Mouse (Mus musculus) heart, embryonic 15.5 days (tissue): ENCODE results near the gene 1110008P14Rik. TPM values are rescaled to one million over a fixed set of nuclear protein-coding genes. Genes with fewer than 3 reads are reported as not detected.

Source experiments
- ATAC-seq: fragments of 200-750 bp; cut with Nextera tagmentation; replicated peaks from 2 replicates; pipeline ENCODE4 v1.8.0; 2017; ENCODE audit warnings: low read depth, moderate TSS enrichment; ENCODE audit not compliant: insufficient number of reproducible peaks, insufficient read depth, low FRiP score
- H3K27ac ChIP-seq: fragments of 300-500 bp; sonication (generic); 2 replicates; pipeline ENCODE4 v1.5.1; 2015; ENCODE audit warnings: mild to moderate bottlenecking, inconsistent platforms
- H3K27me3 ChIP-seq: fragments of 300-500 bp; sonication (generic); 2 replicates; pipeline ENCODE4 v1.6.1; 2015; ENCODE audit warnings: inconsistent platforms
- H3K36me3 ChIP-seq: fragments of 300-500 bp; sonication (generic); 2 replicates; pipeline ENCODE4 v1.6.1; 2015; ENCODE audit warnings: mild to moderate bottlenecking, inconsistent platforms
- H3K4me1 ChIP-seq: fragments of 300-500 bp; sonication (generic); replicated peaks from 2 replicates; pipeline ENCODE4 v1.6.1; 2015; ENCODE audit warnings: inconsistent platforms
- H3K4me2 ChIP-seq: fragments of 300-500 bp; sonication (generic); 2 replicates; pipeline ENCODE4 v1.6.1; 2015; ENCODE audit warnings: inconsistent platforms, mild to moderate bottlenecking, moderate library complexity
- H3K4me3 ChIP-seq: fragments of 300-500 bp; sonication (generic); 2 replicates; pipeline ENCODE4 v1.5.1; 2015; ENCODE audit warnings: mild to moderate bottlenecking, inconsistent platforms
- H3K9ac ChIP-seq: fragments of 300-500 bp; sonication (generic); 2 replicates; pipeline ENCODE4 v1.6.1; 2015; ENCODE audit warnings: mild to moderate bottlenecking, inconsistent platforms
- H3K9me3 ChIP-seq: fragments of 300-500 bp; sonication (generic); replicated peaks from 2 replicates; pipeline ENCODE4 v1.6.1; 2016; ENCODE audit warnings: inconsistent platforms
- WGBS: fragments of 180-500 bp; shearing (Covaris S2); methylation state at CpG from one replicate; pipeline ENCODE4 v1.1.7; 2015; ENCODE audit warnings: mixed read lengths; 5-methylcytosine and 5-hydroxymethylcytosine counted together
- polyA plus RNA-seq: library from polyadenylated mRNA; unstranded; fragments of >200 nt; fragmentation: Nextera tagmentation; extraction: Ambion mirVana; gene quantifications from 2 replicates; pipeline ENCODE4 v1.2.1, GENCODE M21; 2015

1110008P14Rik gene
- polyA plus RNA-seq, 1 experiment from 2014 or later, result 46.0 TPM

DNA sequence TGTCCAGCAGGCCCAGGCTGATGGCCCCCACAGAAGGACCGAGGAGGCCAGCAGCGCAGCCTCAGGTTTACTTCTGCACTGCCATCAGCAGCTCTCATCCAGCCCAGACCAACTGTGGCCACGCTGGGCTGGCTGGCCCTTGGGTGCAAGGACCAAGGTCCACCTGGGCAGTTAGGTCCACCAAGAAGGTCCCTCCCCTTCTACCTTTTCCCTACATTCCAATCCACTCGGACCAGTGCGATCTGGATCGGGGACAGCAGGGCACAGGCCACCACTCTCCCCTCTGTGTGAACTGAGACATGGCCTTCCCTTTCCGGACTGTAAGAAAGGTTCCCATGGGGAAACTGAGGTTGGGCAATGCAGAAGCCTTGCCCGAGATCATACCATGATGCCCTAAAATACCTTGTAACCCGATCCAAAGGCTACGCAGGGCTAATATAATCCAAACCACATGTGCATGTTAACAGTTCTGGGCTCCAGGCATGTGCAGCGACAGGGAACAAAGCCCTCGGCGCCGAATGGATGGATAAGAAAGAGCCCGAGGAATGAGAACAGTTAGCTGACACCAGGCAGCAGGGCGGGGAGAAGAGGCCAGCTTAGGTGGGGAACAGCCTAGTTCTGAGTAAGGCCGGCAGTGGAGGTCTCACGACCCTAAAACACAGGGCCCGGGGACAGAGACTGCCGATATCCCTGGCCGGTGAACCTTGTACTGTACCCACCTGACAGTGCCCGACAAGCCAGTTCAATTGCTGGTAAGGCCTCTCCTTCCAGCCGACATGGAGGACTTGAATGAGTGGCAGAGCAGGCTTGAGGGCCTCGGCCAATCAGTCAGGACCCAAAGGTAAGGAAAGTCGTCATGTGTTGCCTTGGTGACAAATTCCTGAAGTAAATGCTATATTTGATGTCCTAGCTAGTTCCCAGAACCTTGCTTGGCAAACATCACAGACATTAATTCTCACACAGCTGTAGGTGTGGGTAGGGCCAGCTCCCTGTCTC, 27.0 kb upstream of the 1110008P14Rik start:
- H3K9me3 ChIP-seq, result no peaks in the 10 kb centered on the region
- ATAC-seq, result no peak
- no peak overlapping the region for H3K27ac ChIP-seq
- no peak overlapping the region for H3K4me3 ChIP-seq
- no peak overlapping the region for H3K9ac ChIP-seq
- H3K4me2 ChIP-seq, result no peak overlapping the region
- no peaks in the 10 kb centered on the region for H3K36me3 ChIP-seq
- no peaks in the 10 kb centered on the region for H3K27me3 ChIP-seq
- WGBS, result 60% methylated on average over 25 of the region's 25 CpGs
- no peaks in the 10 kb centered on the region for H3K4me1 ChIP-seq

DNA sequence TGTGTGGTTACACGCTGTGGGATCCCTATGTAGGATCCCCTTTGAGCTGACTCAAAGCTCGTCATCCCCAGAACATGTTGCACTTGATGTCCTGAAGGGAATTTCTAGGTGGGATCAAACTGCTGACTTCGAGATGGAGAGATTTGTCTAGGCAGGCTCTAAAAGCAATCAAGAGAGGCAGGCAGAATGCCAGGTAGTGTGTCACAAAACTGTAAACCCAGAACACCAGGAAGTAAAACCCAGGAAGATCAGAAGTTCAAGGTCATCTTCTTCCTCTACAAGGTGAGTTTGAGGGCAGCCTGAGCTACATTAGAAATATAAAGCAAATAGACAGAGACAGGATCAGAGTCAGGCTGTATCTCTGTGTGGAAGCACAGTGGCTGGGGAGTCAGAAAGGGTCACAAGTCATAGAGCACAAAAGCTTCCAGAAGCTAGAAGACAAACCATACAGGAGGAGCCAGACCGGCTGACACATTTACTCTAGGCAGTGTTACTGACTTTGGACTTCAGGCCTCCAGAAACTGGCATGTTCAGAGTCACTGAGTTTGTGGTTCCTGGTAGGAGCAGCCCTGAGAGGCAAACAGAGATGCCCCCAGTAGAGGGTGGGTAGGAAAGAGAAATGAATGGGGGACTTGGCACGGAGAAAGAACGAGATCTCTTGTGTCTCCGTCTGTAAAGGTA, 25.5 kb upstream of the 1110008P14Rik start:
- Histone ChIP-seq H3K9ac (no peak overlapping the region), H3K27ac (no peak overlapping the region), H3K4me3 (no peak overlapping the region), H3K4me2 (no peak overlapping the region), H3K36me3 (peaks cover 1% of the 10 kb centered on the region; the same call in 1 of the 2 replicates), H3K9me3 (no peaks in the 10 kb centered on the region), H3K27me3 (no peaks in the 10 kb centered on the region), H3K4me1 (no peaks in the 10 kb centered on the region)
- WGBS, result 73% methylated on average over 7 of the region's 7 CpGs
- no peak for ATAC-seq

DNA sequence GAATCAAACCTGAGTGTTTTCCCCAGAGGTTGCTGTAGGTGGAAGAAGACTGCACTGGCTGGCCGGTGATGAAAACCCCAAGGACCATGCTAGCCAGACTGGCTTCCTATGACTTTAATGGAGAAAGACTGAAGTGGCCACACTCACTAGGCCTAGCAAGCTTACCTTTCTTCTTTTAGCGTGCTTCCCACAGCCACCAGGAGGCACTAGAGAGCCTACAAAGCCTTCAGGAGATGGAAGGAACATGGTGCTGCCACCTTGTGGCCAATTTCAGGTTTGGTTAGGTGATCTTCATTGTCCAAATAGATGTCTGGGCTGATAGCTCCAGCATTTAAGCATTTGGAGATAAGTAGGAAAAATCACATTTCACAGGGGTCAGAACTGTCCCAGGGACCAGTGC, 22.9 kb upstream of the 1110008P14Rik start:
- Histone ChIP-seq H3K9me3 (no peaks in the 10 kb centered on the region), H3K27me3 (no peaks in the 10 kb centered on the region), H3K36me3 (peaks cover 24% of the 10 kb centered on the region; the same call in 1 of the 2 replicates), H3K9ac (no peak overlapping the region), H3K27ac (no peak overlapping the region), H3K4me1 (no peaks in the 10 kb centered on the region), H3K4me3 (no peak overlapping the region), H3K4me2 (no peak overlapping the region)
- peak; percentile 31; the same call in 1 of the 2 replicates for ATAC-seq
- WGBS, result 19% methylated on average over 2 of the region's 2 CpGs

DNA sequence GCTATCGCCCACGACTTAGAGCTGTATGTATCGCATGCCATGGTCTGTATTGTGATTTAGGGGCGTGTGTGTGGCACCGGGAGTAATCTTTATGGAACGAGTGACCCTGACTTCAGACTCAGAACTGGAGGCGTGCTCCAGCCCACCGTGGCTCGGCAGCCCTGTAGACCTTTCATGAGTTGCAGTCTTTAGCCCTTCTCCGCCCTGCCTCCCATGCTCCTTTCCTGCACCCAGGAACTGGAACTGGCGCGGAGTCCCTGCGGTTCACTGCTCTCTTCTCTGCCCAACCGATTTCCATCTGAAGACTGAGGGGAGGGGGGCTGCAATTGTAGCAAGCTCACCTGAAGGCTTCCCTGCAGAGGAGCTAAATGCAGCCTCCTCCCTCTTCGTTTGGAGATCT, 15.0 kb upstream of the 1110008P14Rik start:
- peaks cover 29% of the 10 kb centered on the region for H3K4me1 ChIP-seq
- H3K9ac ChIP-seq, result peak overlapping the region; percentile 92
- no peaks in the 10 kb centered on the region for H3K9me3 ChIP-seq
- H3K27ac ChIP-seq, result peak overlapping the region; percentile 94
- ATAC-seq, result no peak
- H3K36me3 ChIP-seq, result peaks cover 21% of the 10 kb centered on the region; the same call in 1 of the 2 replicates
- no peaks in the 10 kb centered on the region for H3K27me3 ChIP-seq
- H3K4me2 ChIP-seq, result peak overlapping the region; percentile 96
- 0% methylated on average over 15 of the region's 15 CpGs for WGBS
- peak overlapping the region; percentile 79 for H3K4me3 ChIP-seq

DNA sequence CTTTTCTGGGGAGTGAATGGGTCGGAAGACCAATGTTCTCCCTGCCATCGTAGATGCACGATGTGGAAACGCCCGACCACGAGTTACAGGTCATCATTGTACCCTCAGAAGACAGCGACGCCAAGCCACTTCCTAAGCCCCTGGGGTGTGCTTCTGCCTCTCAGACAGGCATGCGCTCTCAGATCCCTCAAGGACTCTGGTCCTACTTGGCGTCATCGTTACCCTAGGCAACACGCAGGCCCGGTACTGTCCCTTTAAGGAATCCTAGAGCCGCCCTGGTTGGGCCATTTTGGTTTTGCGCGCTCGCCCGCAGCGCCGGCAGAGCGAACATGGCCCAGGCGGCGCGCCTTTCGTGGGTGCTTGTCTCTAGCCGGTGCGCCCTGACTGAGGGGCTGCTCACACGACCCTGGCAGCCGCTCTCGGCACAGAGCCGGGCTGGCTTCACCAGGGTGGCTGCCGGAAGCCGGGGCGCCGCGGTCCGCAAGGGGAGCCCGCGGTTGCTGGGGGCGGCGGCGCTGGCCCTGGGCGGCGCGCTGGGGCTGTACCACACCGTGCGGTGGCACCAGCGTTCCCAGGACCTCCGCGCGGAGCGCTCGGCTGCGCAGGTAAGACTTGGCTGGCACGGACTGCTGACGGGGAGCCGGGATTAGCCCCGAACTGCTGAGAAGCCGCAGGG, 14.3 kb upstream of the 1110008P14Rik start:
- H3K9ac ChIP-seq, result peak overlapping the region; percentile 92
- H3K4me2 ChIP-seq, result peak overlapping the region; percentile 96
- peak overlapping the region; percentile 94 for H3K27ac ChIP-seq
- peak; percentile 93 for ATAC-seq
- peak overlapping the region; percentile 79 for H3K4me3 ChIP-seq
- no peaks in the 10 kb centered on the region for H3K27me3 ChIP-seq
- WGBS, result under 1% methylated on average over 59 of the region's 59 CpGs
- peaks cover 16% of the 10 kb centered on the region; the same call in 1 of the 2 replicates for H3K36me3 ChIP-seq
- H3K4me1 ChIP-seq, result peaks cover 29% of the 10 kb centered on the region
- no peaks in the 10 kb centered on the region for H3K9me3 ChIP-seq

DNA sequence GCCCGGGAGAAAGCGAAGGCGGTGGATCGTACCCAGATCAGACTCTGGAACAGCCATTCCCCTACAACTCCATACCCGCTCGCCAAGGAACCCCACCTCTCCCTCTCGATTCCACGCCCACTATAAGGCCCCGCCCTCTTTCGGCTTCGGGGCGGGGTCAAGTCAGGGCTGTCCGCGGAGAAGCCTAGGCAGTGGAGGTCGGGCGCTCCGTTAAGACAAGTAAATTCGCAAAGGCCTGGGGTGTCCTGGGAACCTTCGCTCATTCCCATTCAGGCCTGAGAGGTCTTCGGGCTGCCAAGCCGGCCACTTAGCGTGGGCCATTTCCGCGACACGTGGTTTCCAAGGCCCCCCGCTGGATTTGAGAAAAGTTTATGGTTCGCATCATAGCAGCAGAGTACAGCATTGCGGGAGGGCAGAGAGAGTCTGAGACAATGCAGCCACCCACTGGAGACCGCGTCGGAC, 13.8 kb upstream of the 1110008P14Rik start, which contains the start of gene Ptges2:
TSS of gene Ptges2 (plus strand) at position 413 of the 462 bp plus-strand sequence.
- Histone ChIP-seq H3K36me3 (peaks cover 10% of the 10 kb centered on the region; the same call in 1 of the 2 replicates), H3K4me1 (peaks cover 29% of the 10 kb centered on the region), H3K27ac (peak within 1 kb of the TSS; percentile 94), H3K9ac (peak within 1 kb of the TSS; percentile 92), H3K9me3 (no peaks in the 10 kb centered on the region), H3K4me3 (peak within 1 kb of the TSS; percentile 79), H3K27me3 (no peaks in the 10 kb centered on the region), H3K4me2 (peak within 1 kb of the TSS; percentile 96)
- peak; percentile 89 for ATAC-seq
- under 1% methylated on average over 31 of the region's 31 CpGs for WGBS

DNA sequence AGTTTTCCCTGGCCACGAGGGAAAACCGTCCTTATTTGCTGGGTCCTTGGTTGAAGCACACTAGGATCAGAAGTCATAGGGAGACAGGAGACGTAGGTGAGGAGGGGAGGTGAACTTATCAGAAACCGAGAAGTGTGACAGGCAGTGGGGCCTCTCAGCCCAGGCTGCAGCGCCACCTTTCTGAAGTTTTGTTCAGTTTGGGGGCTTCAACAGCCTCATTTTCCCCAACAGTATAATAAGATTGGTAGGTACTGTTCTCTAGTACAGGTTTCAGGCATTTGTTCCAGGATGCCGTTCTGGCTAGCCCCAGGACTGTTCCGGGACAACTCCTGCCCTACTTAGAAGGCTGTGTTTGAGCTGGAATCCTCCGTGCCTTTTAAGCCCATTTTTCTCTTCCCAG, 13.2 kb upstream of the 1110008P14Rik start:
- H3K4me3 ChIP-seq, result peak overlapping the region; percentile 79
- no peaks in the 10 kb centered on the region for H3K9me3 ChIP-seq
- ATAC-seq, result no peak
- H3K4me1 ChIP-seq, result peaks cover 29% of the 10 kb centered on the region
- peak overlapping the region; percentile 92 for H3K9ac ChIP-seq
- H3K4me2 ChIP-seq, result peak overlapping the region; percentile 96
- peak overlapping the region; percentile 94 for H3K27ac ChIP-seq
- H3K36me3 ChIP-seq, result peaks cover 5% of the 10 kb centered on the region; the same call in 1 of the 2 replicates
- WGBS, result 3% methylated on average over 8 of the region's 8 CpGs
- H3K27me3 ChIP-seq, result no peaks in the 10 kb centered on the region

DNA sequence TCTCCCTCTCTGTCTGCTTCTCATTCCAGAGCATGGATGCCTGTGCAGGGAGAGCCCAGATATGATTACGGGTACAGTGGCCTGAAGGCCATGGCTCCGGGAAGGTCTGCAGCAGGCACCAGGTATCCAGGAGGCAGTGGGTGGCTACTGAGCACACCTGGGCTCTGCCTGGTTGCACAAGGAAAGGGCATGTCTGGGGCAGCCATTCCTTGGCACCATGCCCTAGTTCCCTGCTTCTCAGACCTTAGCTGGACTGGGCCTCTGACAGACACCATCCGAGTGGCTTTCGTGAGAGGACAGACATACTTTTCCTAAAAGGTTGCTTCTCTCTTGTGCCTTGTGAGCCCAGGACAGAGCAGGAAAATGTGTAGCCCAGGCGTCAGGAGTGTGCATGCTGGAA, 10.3 kb upstream of the 1110008P14Rik start:
- Histone ChIP-seq H3K36me3 (no peaks in the 10 kb centered on the region), H3K27me3 (no peaks in the 10 kb centered on the region), H3K9ac (no peak overlapping the region), H3K4me1 (peaks cover 20% of the 10 kb centered on the region), H3K9me3 (no peaks in the 10 kb centered on the region), H3K4me3 (no peak overlapping the region), H3K27ac (no peak overlapping the region), H3K4me2 (no peak overlapping the region)
- 54% methylated on average over 5 of the region's 5 CpGs for WGBS
- no peak for ATAC-seq

DNA sequence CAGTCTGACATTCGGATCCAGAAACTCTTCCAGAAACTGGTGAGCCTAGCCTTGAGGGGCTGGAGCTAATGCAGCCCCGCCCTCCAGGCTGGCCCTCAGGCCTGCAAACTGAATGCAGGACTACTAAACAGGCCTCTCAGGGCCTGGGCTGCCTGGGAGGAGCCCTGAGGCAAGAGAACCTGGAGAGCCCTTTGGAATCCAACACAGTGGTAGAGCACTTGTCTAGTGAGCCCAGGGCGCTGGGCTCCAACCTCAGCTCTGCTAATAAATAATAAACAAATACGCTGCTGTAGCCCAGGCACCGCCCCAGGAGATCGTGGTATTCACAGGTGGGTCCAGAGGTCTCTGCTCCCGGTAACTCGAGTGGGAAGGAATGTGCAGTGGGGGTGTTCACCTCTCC, 9.1 kb upstream of the 1110008P14Rik start:
- no peak overlapping the region for H3K4me2 ChIP-seq

DNA sequence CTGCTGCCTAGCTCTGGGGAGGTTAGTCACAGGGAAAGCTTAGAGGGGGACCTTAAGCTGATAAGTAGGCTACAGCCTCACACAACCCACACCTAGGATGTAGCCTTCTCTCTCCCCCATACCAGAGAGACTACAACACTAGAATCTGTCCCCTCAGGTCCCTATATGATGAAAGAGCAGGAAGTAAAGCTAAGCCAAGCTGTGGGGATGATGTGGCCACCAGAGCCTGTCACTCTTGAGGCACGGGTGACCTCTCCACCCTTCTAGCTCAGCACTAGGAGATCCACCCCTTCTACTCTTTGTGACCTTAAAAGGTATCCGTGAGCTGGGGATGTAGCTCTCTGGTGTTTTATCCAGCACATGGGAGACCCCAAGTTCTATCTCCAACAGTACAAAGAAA, 7.4 kb upstream of the 1110008P14Rik start:
- no peak overlapping the region for H3K4me3 ChIP-seq
- H3K4me2 ChIP-seq, result no peak overlapping the region
- H3K4me1 ChIP-seq, result peaks cover 8% of the 10 kb centered on the region
- WGBS, result 60% methylated on average over 2 of the region's 2 CpGs
- H3K9me3 ChIP-seq, result no peaks in the 10 kb centered on the region
- H3K27ac ChIP-seq, result no peak overlapping the region
- H3K27me3 ChIP-seq, result 0 out of 2 replicates have a peak, but pooled peaks cover 4% of the 10 kb centered on the region
- no peaks in the 10 kb centered on the region for H3K36me3 ChIP-seq
- ATAC-seq, result no peak
- H3K9ac ChIP-seq, result no peak overlapping the region

More for the DNA sequence above, 9.1 kb upstream of the 1110008P14Rik start:
- Histone ChIP-seq H3K27ac (no peak overlapping the region), H3K4me3 (no peak overlapping the region), H3K4me1 (peaks cover 14% of the 10 kb centered on the region), H3K27me3 (no peaks in the 10 kb centered on the region), H3K9me3 (no peaks in the 10 kb centered on the region), H3K36me3 (no peaks in the 10 kb centered on the region), H3K9ac (no peak overlapping the region)
- 75% methylated on average over 8 of the region's 8 CpGs for WGBS
- ATAC-seq, result no peak
